Mouse (Mus musculus) hematopoietic stem cell, adult 5-6 weeks (primary cell): ENCODE data around the gene Atp2a3. TPM values are rescaled to one million over a fixed set of nuclear protein-coding genes. Genes with fewer than 3 reads are reported as not detected.
A peak's percentile ranks its signal among the peaks of the same experiment; 100 is the strongest.

Experiments
- ATAC-seq, 2 experiments: fragments of 125-278 bp in 1 of 2; replicated peaks in 1 of 2; 2 replicates each; pipeline ENCODE4 v1.8.0; 2016 to 2017; ENCODE audit warnings: inconsistent platforms in 2 of 2, mild to moderate bottlenecking in 2 of 2, moderate number of reproducible peaks in 2 of 2, low read depth in 1 of 2, moderate TSS enrichment in 1 of 2; ENCODE audit not compliant: low FRiP score in 2 of 2, poor library complexity in 2 of 2, severe bottlenecking in 2 of 2, insufficient read depth in 1 of 2, low TSS enrichment in 1 of 2
- total RNA-seq: library from RNA; stranded (forward); fragments of 172-1452, 232-1000 nt; gene quantifications from 2 replicates; pipeline ENCODE4 v1.2.3, GENCODE M21; 2017

Gene Atp2a3
- total RNA-seq, 1 experiment from 2014 or later = 106 TPM

DNA sequence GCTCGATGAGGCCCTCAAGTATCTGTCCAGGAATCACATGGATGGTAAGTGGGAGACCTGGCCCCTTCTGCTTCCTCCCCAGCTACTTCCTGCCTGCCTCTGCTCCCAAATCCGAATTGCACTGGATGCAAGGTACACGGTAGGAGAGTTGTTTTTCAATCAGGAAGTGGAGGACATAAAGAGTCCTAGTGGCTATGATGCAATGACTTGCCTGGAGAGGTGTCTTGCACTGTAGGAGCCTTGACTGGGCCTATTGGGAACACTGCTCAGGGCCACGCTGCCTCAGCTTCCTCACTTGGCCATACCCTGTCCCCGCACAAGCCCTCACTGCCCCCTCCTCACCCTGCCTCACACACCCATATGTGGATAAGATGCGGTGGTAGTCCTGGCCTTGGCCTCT is 28.1 kb downstream of the Atp2a3 start:
- no peak; a peak in 1 of 4 replicates for ATAC-seq

DNA sequence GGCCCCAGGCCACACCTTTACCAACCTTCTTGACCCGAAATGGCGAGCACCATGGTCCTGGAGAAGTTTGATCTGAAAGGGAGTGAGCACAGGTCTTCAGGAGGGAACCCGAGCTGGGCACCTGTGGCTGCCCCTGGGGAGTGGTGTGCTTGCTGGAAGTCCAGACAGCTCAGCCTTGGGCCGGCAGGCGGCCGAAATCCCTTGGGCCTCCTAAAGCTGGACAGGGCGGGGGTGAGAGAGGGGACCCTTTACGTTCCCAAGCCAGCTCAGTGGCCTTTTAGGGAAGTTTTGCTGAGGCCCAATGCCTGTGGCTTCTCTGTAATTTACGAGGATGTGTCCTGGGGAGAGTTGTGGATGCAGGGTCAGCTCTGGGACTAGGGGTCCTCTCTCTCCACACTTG is 29.7 kb downstream of the Atp2a3 start:
- no peak for ATAC-seq

DNA sequence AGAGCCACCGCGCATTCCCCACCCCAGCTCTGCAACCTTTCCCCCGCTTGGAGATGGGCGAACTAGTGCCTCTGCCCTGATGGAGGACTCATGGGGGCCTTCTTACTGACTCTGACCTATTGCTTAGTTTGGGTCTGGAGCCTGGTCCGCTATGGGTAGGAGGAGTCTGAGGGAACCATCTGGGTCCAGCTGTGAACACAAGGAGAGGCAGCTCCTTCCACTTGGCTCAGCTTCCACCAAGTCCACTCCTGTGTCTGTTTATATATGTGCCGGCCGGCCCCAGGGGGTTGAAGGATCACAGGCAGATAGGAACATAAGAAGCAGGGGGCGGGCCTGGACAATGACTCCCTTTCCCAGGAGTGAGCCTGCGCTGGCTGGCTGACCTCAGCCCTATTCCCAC is 31.0 kb downstream of the Atp2a3 start:
- no peak for ATAC-seq

DNA sequence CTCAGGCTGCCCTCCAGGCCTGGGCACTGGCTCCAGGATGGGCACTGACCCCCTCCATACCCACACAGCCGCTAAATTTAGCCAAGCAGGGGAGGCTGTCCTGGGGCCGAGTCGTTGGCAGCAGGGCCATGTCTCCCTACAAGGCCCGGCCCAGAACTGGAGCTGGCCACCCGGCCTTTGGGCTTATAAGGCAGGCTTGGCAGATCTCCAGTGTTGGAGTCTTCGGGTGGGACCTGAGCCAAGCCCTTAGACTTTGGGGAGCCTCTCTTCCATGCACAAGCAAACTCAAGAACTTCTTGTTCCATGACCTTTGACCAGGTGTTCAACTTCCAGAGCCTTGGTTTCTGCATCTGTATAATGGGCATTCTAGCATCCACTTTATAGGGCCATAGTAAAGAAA is 35.4 kb downstream of the Atp2a3 start:
- ATAC-seq = no peak

DNA sequence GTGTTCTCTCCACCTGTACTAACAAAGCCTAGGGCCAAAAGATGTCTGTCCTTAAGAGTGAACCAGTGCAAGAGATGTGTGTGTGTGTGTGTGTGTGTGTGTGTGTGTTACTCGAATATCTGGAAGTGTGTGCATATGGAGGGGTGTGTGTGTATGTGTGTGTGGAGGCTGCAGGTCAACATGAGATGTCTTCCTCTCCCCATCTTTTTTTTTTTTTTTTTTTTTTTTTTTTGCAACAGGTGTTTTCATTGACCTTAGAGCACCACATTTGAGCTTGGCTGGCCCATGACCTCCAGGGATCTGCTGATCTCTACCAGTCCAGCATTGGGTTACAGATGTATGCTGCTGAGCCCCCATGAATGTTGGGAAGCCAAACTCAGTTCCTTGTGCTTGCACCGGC is 35.8 kb downstream of the Atp2a3 start:
- ATAC-seq = no peak

DNA sequence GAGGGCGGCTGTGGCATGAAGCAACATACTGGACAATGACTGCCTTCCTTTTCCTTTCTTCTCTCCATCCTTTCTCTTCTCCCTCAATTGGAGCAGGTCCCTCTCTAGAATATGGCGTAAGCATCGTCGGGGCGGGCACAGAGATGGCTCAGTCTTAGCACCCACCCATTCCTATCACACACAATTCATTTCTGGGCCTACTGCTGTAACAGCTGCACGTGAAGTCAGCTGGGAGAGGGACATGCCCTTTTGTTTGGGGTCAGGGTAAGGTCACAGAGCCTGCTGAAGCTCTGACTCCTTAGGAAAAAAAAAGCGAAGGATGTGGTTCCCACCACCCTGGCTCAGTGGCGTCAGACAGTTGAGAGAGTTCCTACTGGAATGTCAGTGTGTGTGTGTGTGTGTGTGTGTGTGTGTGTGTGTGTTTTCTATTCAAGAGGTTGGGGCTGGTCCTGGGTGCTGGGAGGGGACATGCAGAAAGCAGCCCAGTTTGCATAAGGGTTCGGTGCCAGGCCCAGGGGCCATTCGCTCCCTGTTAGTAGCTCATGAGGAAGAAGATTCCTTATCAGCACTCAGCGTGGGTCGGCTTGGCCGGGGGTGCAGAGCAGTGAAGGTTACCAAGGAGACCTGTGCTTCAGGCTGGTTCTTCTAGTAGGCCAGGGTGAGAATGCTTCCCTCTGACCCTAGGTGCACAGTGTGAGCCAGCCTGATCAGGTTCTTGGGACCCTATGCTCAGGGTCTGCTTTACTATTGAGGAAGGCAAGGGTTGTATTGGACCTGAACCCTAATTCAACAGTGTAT is 36.8 kb downstream of the Atp2a3 start:
- peak; percentile 10 to 23; a peak in 2 of 4 replicates for ATAC-seq

DNA sequence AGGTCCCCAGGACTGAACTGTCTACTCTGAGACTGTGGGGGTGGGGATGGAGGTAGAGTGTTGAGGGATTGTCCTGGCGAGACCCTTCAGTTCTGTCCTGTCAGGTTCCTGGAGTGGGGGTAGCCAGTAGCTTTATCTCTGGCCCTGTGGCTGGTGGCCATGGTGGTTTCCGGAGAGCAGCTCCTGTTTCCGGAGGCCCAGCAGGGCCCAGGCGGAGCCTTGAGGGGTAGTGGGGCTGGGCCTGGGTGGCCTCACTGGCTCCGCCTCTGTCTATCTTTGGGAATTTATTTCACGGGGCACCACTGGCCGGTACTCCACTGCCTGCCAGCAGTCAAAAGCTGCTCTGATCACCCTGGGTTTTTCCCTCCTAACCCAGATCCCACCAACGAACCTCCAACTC is 37.8 kb downstream of the Atp2a3 start, which contains the start of gene P2rx1:
P2rx1 (plus strand) TSS at position 333 of the 400 bp plus-strand sequence.
- ATAC-seq = peak; percentile 82 to 84

DNA sequence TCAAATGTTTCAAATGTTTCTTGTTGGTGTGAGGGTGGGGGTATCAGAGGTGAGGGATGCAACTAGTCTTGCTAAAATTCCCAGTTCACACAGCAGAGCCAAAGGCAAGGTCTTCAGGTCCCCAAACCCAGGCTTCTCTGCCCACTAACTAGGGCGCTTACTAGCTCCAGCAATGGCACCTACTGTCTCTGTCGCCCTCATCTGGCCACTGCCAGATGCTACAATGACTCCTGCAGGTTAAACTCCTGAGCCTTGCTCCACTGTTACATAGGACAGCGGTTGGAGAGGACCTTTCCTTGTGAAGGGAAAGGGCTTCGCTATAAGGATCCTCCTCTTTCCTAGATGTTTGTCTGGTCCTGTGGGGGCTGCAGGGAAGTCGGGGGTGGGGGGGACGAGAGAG is 40.1 kb downstream of the Atp2a3 start:
- ATAC-seq = peak; percentile 43 to 59

DNA sequence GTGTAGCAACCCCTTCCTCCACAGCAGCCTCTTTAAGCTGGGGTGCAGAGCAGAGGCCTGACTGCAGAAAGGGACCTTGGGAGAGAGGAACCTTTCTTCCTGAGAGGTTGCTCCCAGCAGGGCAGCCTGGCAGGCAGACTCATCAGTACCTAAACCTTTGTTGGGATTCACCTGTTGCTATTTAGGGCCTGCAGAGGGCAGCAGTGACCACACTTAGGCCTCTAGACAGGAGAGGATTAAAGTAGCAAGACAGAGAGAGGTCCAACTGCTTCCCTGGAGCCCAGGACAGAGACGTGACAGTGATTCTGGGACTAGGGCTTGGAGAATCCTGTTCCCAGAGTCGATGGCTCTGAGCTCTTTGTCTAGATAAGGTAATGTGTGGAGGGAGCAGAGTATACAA is 45.4 kb downstream of the Atp2a3 start:
- peak; percentile 77 to 80 for ATAC-seq

DNA sequence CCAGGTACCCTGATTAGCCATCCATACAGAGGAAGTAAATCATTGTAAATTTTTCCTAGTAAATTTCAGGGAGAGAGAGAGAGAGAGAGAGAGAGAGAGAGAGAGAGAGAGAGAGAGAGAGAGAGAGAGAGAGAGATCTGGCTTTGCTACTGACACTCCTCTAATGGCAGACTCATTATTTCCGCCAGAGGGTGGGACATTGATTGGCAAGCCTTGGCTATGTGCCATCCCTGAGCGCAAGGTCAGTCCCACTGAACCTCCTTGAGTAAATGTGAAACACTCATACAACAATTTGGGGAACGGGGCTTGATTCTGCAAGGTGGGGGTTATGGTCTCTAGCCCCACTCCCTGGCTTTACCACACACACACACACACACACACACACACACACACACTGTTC is 46.1 kb downstream of the Atp2a3 start:
- ATAC-seq = no peak

DNA sequence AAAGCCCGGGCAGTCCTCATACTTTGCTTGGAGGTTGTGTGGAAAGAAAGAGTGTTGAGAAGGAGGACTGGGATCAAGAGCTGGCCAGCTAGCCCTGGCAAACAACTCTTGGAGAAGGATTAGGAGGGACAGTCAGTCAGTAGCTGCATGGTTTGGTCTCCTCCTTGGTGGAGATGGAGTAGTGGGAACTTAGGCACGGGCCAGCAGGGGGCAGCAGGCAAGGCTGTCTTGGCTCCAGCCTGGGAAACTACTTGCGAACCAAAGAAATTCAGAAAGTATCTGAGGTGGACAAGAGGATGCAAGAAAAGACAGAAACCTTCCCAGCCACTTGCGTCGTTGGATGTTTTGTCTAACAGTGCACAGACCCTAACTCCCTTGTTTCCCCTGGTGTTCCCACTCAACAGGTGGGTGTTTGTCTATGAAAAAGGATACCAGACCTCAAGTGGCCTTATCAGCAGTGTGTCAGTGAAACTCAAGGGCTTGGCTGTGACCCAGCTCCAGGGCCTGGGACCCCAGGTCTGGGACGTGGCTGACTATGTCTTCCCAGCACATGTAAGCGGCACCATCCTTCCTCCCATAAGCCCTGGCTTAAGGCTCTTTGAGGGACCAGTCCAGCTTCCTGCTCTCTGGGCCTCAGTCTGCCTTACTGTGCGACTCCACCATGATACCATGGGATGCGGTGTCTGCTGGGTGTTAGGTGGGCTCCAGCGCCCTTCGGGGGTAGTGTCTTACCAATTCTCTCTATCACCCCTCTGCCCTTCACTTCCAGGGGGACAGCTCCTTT is 46.9 kb downstream of the Atp2a3 start:
- ATAC-seq = peak; percentile 54 to 66; a peak in 2 of 4 replicates

DNA sequence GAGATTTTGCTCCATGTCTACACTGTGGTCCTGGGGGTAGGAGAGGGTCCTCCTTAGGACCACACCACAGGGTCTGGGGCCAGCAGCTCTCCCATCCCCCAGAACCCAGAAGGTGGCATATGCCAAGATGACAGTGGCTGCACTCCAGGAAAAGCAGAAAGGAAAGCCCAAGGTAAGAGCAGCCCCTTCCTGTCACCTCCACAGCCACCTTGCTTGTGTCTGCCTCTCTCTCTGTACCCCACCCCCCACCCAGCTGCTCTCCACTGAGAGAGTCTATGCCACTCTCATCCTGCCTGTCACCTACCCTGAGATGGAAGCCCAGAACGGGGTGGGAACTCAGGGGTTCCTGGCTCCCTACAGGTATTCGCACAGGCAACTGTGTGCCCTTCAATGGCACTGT is 47.9 kb downstream of the Atp2a3 start:
- ATAC-seq = no peak

DNA sequence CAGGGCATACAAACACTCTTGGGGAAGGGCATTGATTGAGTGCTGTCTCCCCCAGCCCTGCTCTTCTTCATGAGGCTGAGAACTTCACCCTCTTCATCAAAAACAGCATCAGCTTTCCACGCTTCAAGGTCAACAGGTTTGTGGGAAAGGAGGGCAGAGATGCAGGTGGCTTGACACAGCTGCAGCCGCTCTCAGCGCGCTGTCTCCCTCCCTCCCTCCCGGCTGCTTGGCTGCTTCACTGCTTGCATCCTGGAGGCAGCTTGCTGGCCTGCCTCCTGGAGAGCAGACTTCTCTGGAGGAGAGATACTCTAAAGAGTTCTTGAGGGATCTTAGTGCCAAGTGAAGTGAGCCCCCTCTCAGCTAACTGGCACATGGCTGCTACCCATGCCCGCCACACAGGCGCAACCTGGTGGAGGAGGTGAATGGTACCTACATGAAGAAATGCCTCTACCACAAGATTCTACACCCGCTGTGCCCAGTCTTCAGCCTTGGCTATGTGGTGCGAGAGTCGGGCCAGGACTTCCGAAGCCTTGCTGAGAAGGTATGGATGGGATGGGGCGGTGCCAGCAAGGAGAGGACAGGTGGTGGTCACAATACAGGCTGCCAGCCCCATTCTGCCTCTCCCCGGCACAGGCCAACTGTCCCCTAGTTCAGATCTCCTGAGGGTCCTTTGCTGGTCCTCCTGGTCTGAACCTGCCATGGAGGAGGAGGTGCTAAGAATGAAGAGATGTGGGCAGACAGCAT is 48.7 kb downstream of the Atp2a3 start:
- ATAC-seq = no peak

DNA sequence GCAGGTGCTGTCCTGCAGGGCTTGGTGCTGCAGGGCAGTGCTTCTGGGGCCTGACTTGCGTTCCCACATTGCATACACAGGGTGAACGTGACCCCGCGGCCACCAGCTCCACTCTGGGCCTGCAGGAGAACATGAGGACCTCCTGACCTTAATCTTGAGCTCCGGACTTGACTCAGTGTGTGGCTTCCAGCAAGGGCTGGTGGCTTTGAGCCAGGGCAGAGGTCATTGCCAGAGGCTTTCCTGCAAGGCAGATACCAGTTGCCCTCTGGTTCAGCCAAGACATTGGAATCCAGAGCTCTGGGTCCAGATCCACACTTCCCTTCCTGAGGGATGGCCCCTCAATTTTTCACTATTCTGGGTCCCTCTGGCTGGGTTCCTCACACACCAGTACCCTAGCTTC is 53.0 kb downstream of the Atp2a3 start:
- no peak for ATAC-seq

DNA sequence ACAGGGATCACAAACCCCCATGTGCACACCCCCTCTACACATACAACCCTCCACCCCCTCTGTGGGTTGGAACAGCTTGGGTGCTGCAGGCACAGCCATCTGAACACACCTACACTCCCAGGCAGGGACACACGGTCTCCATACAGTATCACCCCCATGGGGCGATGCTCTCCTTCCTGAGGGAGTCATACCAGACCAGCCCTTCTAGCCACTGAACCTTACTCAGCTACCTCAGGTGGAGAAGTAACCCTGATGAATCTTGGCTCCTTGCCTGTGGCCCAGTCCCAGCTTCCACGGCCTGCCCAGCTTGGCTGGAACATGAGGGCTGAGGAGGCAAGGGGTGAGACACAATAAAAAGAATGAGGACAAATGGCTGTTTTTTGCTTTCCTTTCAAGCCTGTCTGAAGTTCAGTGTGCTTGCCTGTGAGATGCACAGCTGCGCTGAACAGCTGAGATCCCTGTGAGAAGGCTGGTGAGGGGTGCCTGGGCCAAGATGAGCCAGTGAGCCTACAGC is 53.9 kb downstream of the Atp2a3 start:
- ATAC-seq = no peak

DNA sequence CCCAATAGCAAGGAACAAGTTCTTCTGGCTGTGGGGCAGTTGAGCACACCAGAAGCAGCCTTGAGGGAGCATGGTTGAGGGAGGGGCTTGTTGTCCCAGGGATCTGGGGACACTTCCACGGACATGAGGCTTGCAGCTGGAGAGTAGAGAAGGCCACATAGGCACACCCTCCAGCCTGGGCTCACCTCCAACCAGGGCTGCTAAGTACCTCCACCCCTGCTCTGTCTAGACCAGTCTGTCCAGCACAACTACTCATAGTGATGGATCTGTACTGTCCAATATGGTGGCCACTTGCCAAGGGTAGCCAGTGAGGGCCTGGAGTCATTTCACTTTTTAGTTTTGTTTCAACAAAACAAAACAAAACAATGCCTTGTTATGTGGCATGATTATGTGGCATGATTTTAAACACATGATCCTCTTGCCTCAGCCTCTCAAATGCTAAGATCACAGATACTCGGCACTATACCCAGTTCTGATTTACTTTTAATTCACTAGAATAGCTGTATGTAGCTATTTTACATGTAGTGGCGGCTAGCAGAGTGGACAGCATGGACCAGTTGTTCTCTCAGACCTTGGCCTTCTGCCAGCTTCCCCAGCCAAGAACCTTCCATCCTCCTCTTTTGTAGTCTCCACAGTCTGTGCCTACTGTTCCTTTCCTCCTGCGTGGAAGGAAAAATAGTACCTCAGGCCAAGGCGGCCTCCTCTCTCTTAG is 54.6 kb downstream of the Atp2a3 start:
- no peak for ATAC-seq

DNA sequence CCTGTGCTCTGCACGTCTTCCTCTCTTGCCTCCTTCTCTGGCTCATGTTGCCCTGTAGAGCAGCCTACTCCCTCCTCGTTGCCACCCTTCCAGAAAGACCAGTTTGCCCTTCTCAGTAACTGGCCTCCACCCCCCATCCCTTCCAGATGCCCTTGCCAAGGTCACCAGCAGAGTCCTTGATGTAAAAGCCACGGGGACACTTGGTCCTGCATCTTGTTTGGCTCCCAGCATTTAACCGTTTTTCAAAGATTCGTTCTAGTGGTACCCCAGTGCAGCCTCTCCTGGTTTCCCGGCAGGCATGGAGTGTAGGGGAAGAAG is 55.1 kb downstream of the Atp2a3 start:
- no peak for ATAC-seq
